Comparison of ENCODE assay signal across 17 mouse cellular contexts in genomic region chr4:43018156-43018555, GRCm38 (mm10). TPM values are rescaled to one million over a fixed set of nuclear protein-coding genes. Genes with fewer than 3 reads are reported as not detected.
DNase-seq lines count a peak whose midpoint lies in the region; ATAC-seq lines count a peak whose summit lies in the region.
"Had no signal": no experiment of that assay in that cellular context is flagged by ENCODE, and none has a peak within 500 bp of the region (broad histone marks: within the 10 kb centered on the region; RNA-seq: fewer than 3 reads in every experiment).

No protein-coding gene starts in this region.

- no peak for ATAC-seq in frontal cortex, adult (ENCODE audit: low TSS enrichment)
- ATAC-seq: forebrain, embryonic 14.5 days; forebrain, postnatal 0 days; intestine, postnatal 0 days; Patski had no signal

- peak; percentile 38 for DNase-seq in adrenal gland, postnatal 25 days
- no peak for DNase-seq in adrenal gland, postnatal 4 days (ENCODE audit: low spot score in 2 of 2)
- DNase-seq in 3T3-L1 (ENCODE audit: low read depth, low spot score): peak; percentile 50
- DNase-seq in NIH3T3 (ENCODE audit: low read depth): peak; percentile 33
- DNase-seq in urinary bladder, adult 18-20 months (ENCODE audit: low spot score in 2 of 2): no peak
- DNase-seq: cerebellum, adult 18-20 months; cerebellum, adult 9-10 months; cerebellum, postnatal 14 days; forebrain, postnatal 0 days; gastrocnemius, postnatal 25 days; heart, adult 2 months; heart, postnatal 14 days; kidney, adult 2 months had no signal

RNA-seq across cellular contexts. Expression of gene Pigo, which starts 7.5 kb away (rescaled TPM):
- 26.1 and 27.5 TPM in 2 replicates for total RNA-seq in adrenal gland, postnatal 25 days (2021)
- total RNA-seq in adrenal gland, postnatal 4 days (2021): 10 to 100 TPM; 21.7 to 25.0 TPM

RNA-seq across cellular contexts. Expression of gene Fancg, which starts 7.8 kb away (rescaled TPM):
- total RNA-seq in adrenal gland, postnatal 25 days (2021): 15.7 and 20.9 TPM in 2 replicates
- total RNA-seq in adrenal gland, postnatal 4 days (2021): 10 to 100 TPM; 11.7 to 14.9 TPM

RNA-seq across cellular contexts. Expression of gene Stoml2, which starts 13.4 kb away (rescaled TPM):
- 227 and 270 TPM in 2 replicates for total RNA-seq in adrenal gland, postnatal 25 days (2021)
- total RNA-seq in adrenal gland, postnatal 4 days (2021): 100 to 1,000 TPM; 193 to 202 TPM

RNA-seq across cellular contexts. Expression of gene Vcp, which starts 17.8 kb away (rescaled TPM):
- total RNA-seq in adrenal gland, postnatal 25 days (2021): 299 and 392 TPM in 2 replicates
- total RNA-seq in adrenal gland, postnatal 4 days (2021): 100 to 1,000 TPM; 283 to 294 TPM

RNA-seq across cellular contexts. Expression of gene Fam214b, which starts 27.9 kb away (rescaled TPM):
- 58.7 and 63.6 TPM in 2 replicates for total RNA-seq in adrenal gland, postnatal 25 days (2021)
- total RNA-seq in adrenal gland, postnatal 4 days (2021): 10 to 100 TPM; 37.6 to 40.8 TPM

Comparison
In these comparisons a context has a peak if more than half of its experiments do, and no peak if none do; other contexts are left out.
1. DNase-seq: peak in adrenal gland, postnatal 25 days (single experiment), 3T3-L1 (single experiment) and NIH3T3 (single experiment); none in adrenal gland, postnatal 4 days (0 of 2) and urinary bladder, adult 18-20 months (0 of 2).